Mouse (Mus musculus) gastrocnemius, postnatal 36 days (tissue): ENCODE measurements around the gene Serpine3. TPM values are rescaled to one million over a fixed set of nuclear protein-coding genes. Genes with fewer than 3 reads are reported as not detected.

ENCODE experiments used
- DNase-seq, 2 experiments: peaks; one replicate each; pipeline ENCODE4 v3.0.0; 2022
- intact Hi-C: fragments of 180-260 bp; cut with DNase I; formaldehyde crosslinking; loops from one replicate; pipeline ENCODE4 v1.15.1; 2025
- total RNA-seq, 2 experiments: library from RNA; stranded (reverse); gene quantifications; 2 replicates each; pipeline ENCODE4 v1.2.3; 2021

The Serpine3 gene
- total RNA-seq, 2 experiments from 2014 or later = not detected

- intact Hi-C loops = no loop called here
- DNase-seq = no peak
These were observed 72.2 kb downstream of the Serpine3 start for GRCm38 (mm10) chr14:62735646-62736045.

Other genes starting within 250 kb of the Serpine3 start
- not detected for gene Gucy1b2, start 207.4 kb upstream of the Serpine3 start, total RNA-seq
- 1 to 10 TPM; 1.4 to 2.5 TPM for gene Fam124a, start 107.9 kb upstream of the Serpine3 start, total RNA-seq
- not detected for gene Gm4131, start 96.7 kb upstream of the Serpine3 start, total RNA-seq
- gene Ints6, start 97.5 kb downstream of the Serpine3 start, total RNA-seq = 10 to 100 TPM in 1 of 2 experiments, 1 to 10 TPM in 1; 10.0 to 11.8 TPM
- gene Wdfy2, start 174.0 kb downstream of the Serpine3 start, total RNA-seq = 1 to 10 TPM; 5.9 TPM